Comparison of ENCODE assay signal across 21 mouse cellular contexts in the genomic region with DNA sequence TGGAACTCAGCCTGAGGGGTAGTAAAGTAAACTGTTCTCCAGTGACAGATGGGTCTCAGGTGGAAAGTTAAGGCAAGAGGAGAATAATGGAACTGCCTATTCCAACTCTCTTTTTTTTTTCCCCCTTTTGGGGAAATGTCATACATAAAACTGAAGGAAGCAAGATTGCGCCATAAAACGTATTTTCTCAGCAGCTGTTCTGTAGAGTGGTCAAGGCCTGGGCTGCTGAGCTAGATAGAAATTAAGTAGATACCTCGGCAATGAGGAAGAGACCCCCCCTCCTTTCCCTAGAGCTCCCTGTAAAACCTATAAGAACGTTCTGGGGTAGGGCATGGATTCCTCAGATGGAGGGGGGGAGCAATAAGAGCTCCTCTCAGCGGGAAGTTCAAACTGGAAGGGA. TPM values are rescaled to one million over a fixed set of nuclear protein-coding genes. Genes with fewer than 3 reads are reported as not detected.
DNase-seq lines count a peak whose midpoint lies in the region; ATAC-seq and TF ChIP-seq lines count a peak whose summit lies in the region.
"Had no signal": no experiment of that assay in that cellular context is flagged by ENCODE, and none has a peak within 500 bp of the region (broad histone marks: within the 10 kb centered on the region; RNA-seq: fewer than 3 reads in every experiment).

No protein-coding gene starts in this region.

- H3K27ac ChIP-seq in kidney, embryonic 15.5 days, result 0 out of 2 replicates have a peak overlapping the region, but pooled peaks have one; percentile 1
- no peak overlapping the region for H3K27ac ChIP-seq in kidney, embryonic 16.5 days (ENCODE audit: low read length)
- no peak overlapping the region for H3K27ac ChIP-seq in lung, postnatal 0 days (ENCODE audit: low read length)
- H3K27ac ChIP-seq: embryonic facial prominence, embryonic 13.5 days; forebrain, embryonic 12.5 days; heart, embryonic 13.5 days; hindbrain, embryonic 12.5 days; hindbrain, postnatal 0 days had no signal

- no peaks in the 10 kb centered on the region for H3K36me3 ChIP-seq in kidney, embryonic 15.5 days
- no peaks in the 10 kb centered on the region for H3K36me3 ChIP-seq in kidney, embryonic 16.5 days (ENCODE audit: insufficient read depth, low read length)
- H3K36me3 ChIP-seq in lung, postnatal 0 days (ENCODE audit: insufficient read depth, low read length), result no peaks in the 10 kb centered on the region
- H3K36me3 ChIP-seq: embryonic facial prominence, embryonic 13.5 days; forebrain, embryonic 12.5 days; heart, embryonic 13.5 days; hindbrain, embryonic 12.5 days had no signal

- no peak for TF ChIP-seq POLR2A in lung, adult 2 months (IDR thresholded peaks at IDR 0.05; ENCODE audit: borderline replicate concordance, extremely low read depth, low read depth, low read length)

- H3K4me2 ChIP-seq in kidney, embryonic 15.5 days, result peak overlapping the region; percentile 17
- no peak overlapping the region for H3K4me2 ChIP-seq in kidney, embryonic 16.5 days (replicated peaks; ENCODE audit: low read depth, low read length)
- 0 out of 2 replicates have a peak overlapping the region, but pooled peaks have one; percentile 3 for H3K4me2 ChIP-seq in lung, postnatal 0 days (replicated peaks; ENCODE audit: low read depth, low read length)
- H3K4me2 ChIP-seq: embryonic facial prominence, embryonic 13.5 days; forebrain, embryonic 12.5 days; heart, embryonic 13.5 days; hindbrain, embryonic 12.5 days had no signal

- TF ChIP-seq EP300 in lung, postnatal 0 days (IDR thresholded peaks at IDR 0.05), result no peak

- DNase-seq in lung, postnatal 0 days (ENCODE audit: low spot score), result no peak
- no peak for DNase-seq in lung, adult 2 months
- no peak for DNase-seq in adrenal gland, adult 2 months
- DNase-seq in left cerebral cortex, adult 8-10 months (ENCODE audit: low spot score in 2 of 2), result no peak
- DNase-seq: adrenal gland, adult 8-10 months; adrenal gland, postnatal 36 days; cerebellum, adult 11 months; cerebellum, adult 9-10 months; cerebellum, postnatal 25 days; gastrocnemius, postnatal 14 days; heart, postnatal 36 days had no signal

- no peaks in the 10 kb centered on the region for H3K27me3 ChIP-seq in kidney, embryonic 15.5 days
- no peaks in the 10 kb centered on the region for H3K27me3 ChIP-seq in kidney, embryonic 16.5 days (ENCODE audit: insufficient read depth, low read length)
- H3K27me3 ChIP-seq in lung, postnatal 0 days (replicated peaks; ENCODE audit: insufficient read depth, low read length), result no peaks in the 10 kb centered on the region
- H3K27me3 ChIP-seq: embryonic facial prominence, embryonic 13.5 days; forebrain, embryonic 12.5 days; hindbrain, embryonic 12.5 days had no signal

- H3K4me3 ChIP-seq in kidney, embryonic 15.5 days (replicated peaks), result no peak overlapping the region
- H3K4me3 ChIP-seq in kidney, embryonic 16.5 days (ENCODE audit: low read length), result no peak overlapping the region
- no peak overlapping the region for H3K4me3 ChIP-seq in lung, postnatal 0 days (ENCODE audit: low read depth, low read length)
- no peak overlapping the region for H3K4me3 ChIP-seq in lung, adult 2 months (replicated peaks; ENCODE audit: extremely low read depth, low read depth, low read length)
- H3K4me3 ChIP-seq: embryonic facial prominence, embryonic 13.5 days; forebrain, embryonic 12.5 days; heart, embryonic 13.5 days; hindbrain, embryonic 12.5 days had no signal

- WGBS in kidney, embryonic 15.5 days, result 62% methylated on average over 5 of the region's 5 CpGs
- WGBS in kidney, embryonic 16.5 days, result 63% methylated on average over 5 of the region's 5 CpGs
- 59% methylated on average over 5 of the region's 5 CpGs for WGBS in lung, postnatal 0 days
- WGBS in lung, adult 2 months, result 62% methylated on average over 5 of the region's 5 CpGs

- no peak for TF ChIP-seq CTCF in lung, postnatal 0 days (IDR thresholded peaks at IDR 0.05)
- TF ChIP-seq CTCF in lung, adult 2 months (IDR thresholded peaks at IDR 0.05; ENCODE audit: insufficient read depth, low read length), result no peak

- H3K9ac ChIP-seq in kidney, embryonic 15.5 days, result no peak overlapping the region
- no peak overlapping the region for H3K9ac ChIP-seq in kidney, embryonic 16.5 days (replicated peaks; ENCODE audit: low read length)
- H3K9ac ChIP-seq in lung, postnatal 0 days (replicated peaks; ENCODE audit: low read depth), result no peak overlapping the region
- H3K9ac ChIP-seq: embryonic facial prominence, embryonic 13.5 days; forebrain, embryonic 12.5 days; heart, embryonic 13.5 days; hindbrain, embryonic 12.5 days had no signal

- H3K4me1 ChIP-seq in kidney, embryonic 15.5 days, result peaks cover 25% of the 10 kb centered on the region
- H3K4me1 ChIP-seq in kidney, embryonic 16.5 days (ENCODE audit: insufficient read depth, low read length), result peaks cover 18% of the 10 kb centered on the region
- peaks cover 6% of the 10 kb centered on the region; the same call in 1 of the 2 replicates for H3K4me1 ChIP-seq in lung, postnatal 0 days (ENCODE audit: insufficient read depth, low read depth, low read length)
- H3K4me1 ChIP-seq in lung, adult 2 months (ENCODE audit: control insufficient read depth, insufficient read depth, low read length), result no peaks in the 10 kb centered on the region; the same call in 1 of the 2 replicates

- H3K9me3 ChIP-seq in kidney, embryonic 15.5 days (replicated peaks), result no peaks in the 10 kb centered on the region
- H3K9me3 ChIP-seq in kidney, embryonic 16.5 days (ENCODE audit: low read length), result no peaks in the 10 kb centered on the region
- H3K9me3 ChIP-seq in lung, postnatal 0 days (ENCODE audit: low read length), result no peaks in the 10 kb centered on the region
- H3K9me3 ChIP-seq: embryonic facial prominence, embryonic 13.5 days; forebrain, embryonic 12.5 days; heart, embryonic 13.5 days; hindbrain, embryonic 12.5 days had no signal

- no peak for ATAC-seq in kidney, embryonic 15.5 days (replicated peaks; ENCODE audit: low FRiP score)
- ATAC-seq in kidney, embryonic 16.5 days (ENCODE audit: low FRiP score, low TSS enrichment), result no peak
- no peak for ATAC-seq in lung, postnatal 0 days
- ATAC-seq in common myeloid progenitor, adult 5-6 weeks (replicated peaks; ENCODE audit: low read depth, poor library complexity, severe bottlenecking), result peak; percentile 38; the same call in 1 of the 2 replicates
- peak; percentile 32 for ATAC-seq in megakaryocyte, adult 5-6 weeks (ENCODE audit: poor library complexity, severe bottlenecking)
- ATAC-seq: forebrain, embryonic 16.5 days; hindbrain, postnatal 0 days had no signal

RNA-seq across cellular contexts. Expression of a gene that starts 26.6 kb away (rescaled TPM):
- polyA plus RNA-seq in kidney, embryonic 15.5 days (2015; fragmentation: Nextera tagmentation; extraction: Ambion mirVana), result 18.4 and 18.7 TPM in 2 replicates
- 24.1 and 24.5 TPM in 2 replicates for polyA plus RNA-seq in kidney, embryonic 16.5 days (2015; fragmentation: Nextera tagmentation; extraction: Ambion mirVana)
- polyA plus RNA-seq in lung, postnatal 0 days (2015; fragmentation: Nextera tagmentation; extraction: Ambion mirVana), result 25.1 and 26.4 TPM in 2 replicates
- polyA plus RNA-seq in lung, adult 2 months (2012; rRNA removed), result 70.0 and 74.4 TPM in 2 replicates
- total RNA-seq in common myeloid progenitor, adult 5-6 weeks (2017), result 20.8 and 24.3 TPM in 2 replicates
- total RNA-seq in megakaryocyte, adult 5-6 weeks (2015), result 14.0 and 17.3 TPM in 2 replicates
- total RNA-seq in megakaryocyte, adult 5-6 weeks (2017), result 13.6 and 18.9 TPM in 2 replicates
- 10 to 100 TPM; 32.4 to 33.5 TPM for total RNA-seq in adrenal gland, adult 2 months (2021)
- 60.5 and 75.3 TPM in 2 replicates for polyA plus RNA-seq in adrenal gland, adult 2 months (2012; rRNA removed)
- 10 to 100 TPM; 19.5 to 21.7 (median 20.9) TPM for total RNA-seq in left cerebral cortex, adult 8-10 months (2022)

RNA-seq across cellular contexts. Expression of a gene that starts 40.5 kb away (rescaled TPM):
- polyA plus RNA-seq in kidney, embryonic 15.5 days (2015; fragmentation: Nextera tagmentation; extraction: Ambion mirVana), result 8.8 and 9.4 TPM in 2 replicates
- 8.3 and 9.6 TPM in 2 replicates for polyA plus RNA-seq in kidney, embryonic 16.5 days (2015; fragmentation: Nextera tagmentation; extraction: Ambion mirVana)
- 8.4 and 11.9 TPM in 2 replicates for polyA plus RNA-seq in lung, postnatal 0 days (2015; fragmentation: Nextera tagmentation; extraction: Ambion mirVana)
- polyA plus RNA-seq in lung, adult 2 months (2012; rRNA removed), result 51.3 and 55.6 TPM in 2 replicates
- 10.2 and 15.9 TPM in 2 replicates for total RNA-seq in common myeloid progenitor, adult 5-6 weeks (2017)
- 11.5 and 12.9 TPM in 2 replicates for total RNA-seq in megakaryocyte, adult 5-6 weeks (2015)
- 10.9 and 13.6 TPM in 2 replicates for total RNA-seq in megakaryocyte, adult 5-6 weeks (2017)
- 10 to 100 TPM; 45.6 to 76.4 TPM for total RNA-seq in adrenal gland, adult 2 months (2021)
- 22.6 and 25.3 TPM in 2 replicates for polyA plus RNA-seq in adrenal gland, adult 2 months (2012; rRNA removed)
- 10 to 100 TPM; 19.7 to 26.2 (median 21.4) TPM for total RNA-seq in left cerebral cortex, adult 8-10 months (2022)

Comparison
In these comparisons a context has a peak if more than half of its experiments do, and no peak if none do; other contexts are left out.
1. ATAC-seq: peak in common myeloid progenitor, adult 5-6 weeks (single experiment) and megakaryocyte, adult 5-6 weeks (single experiment); none in kidney, embryonic 15.5 days (single experiment), kidney, embryonic 16.5 days (single experiment) and lung, postnatal 0 days (single experiment).